17 mouse cellular contexts compared by ENCODE assay signal in genomic region chr5:108570991-108571390, GRCm38 (mm10). TPM values are rescaled to one million over a fixed set of nuclear protein-coding genes. Genes with fewer than 3 reads are reported as not detected.
"Had no signal": no experiment of that assay in that cellular context is flagged by ENCODE, and none has a peak within 500 bp of the region (broad histone marks: within the 10 kb centered on the region; RNA-seq: fewer than 3 reads in every experiment).

No protein-coding gene starts in this region.

- DNase-seq: kidney, adult 18-20 months; kidney, adult 9 months; kidney, postnatal 14 days; kidney, postnatal 4 days; liver, embryonic 13.5 days; lung, adult 2 months; lung, postnatal 14 days; lung, postnatal 4 days; midbrain, embryonic 14.5 days; retina, postnatal 1 day; right cerebral cortex, postnatal 25 days; thymus, adult 2 months; thymus, postnatal 14 days; thymus, postnatal 4 days had no signal

RNA-seq across cellular contexts. Expression of gene Cplx1, which starts 21.2 kb away (rescaled TPM):
- total RNA-seq: liver, adult 2 months; megakaryocyte progenitor cell, adult 5-6 weeks; megakaryocyte-erythroid progenitor cell, adult 5-6 weeks had no signal
